Mouse (Mus musculus): ENCODE data around the gene Lta.
A peak's percentile ranks its signal among the peaks of the same experiment; 100 is the strongest.

Gene Lta

DNA sequence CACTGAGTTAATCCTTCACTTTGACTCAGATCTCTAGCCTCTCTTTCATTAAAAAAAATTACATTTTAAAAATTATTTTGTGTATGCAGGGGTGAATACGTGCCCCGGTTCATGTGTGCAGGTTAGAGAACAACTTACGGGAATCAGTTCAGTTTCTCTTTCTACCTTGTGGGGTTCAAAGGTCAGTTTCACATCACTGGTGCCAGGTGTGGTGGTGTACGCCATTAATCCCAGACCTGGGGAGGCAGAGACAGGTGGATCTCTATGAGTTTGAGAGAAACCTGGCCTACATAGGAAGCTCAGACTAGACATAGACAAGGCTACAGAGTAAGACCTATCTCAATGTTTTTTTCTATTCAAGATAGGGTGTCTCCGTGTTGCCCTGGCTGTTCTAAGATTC lies 7.9 kb upstream of the Lta start:
- no peak for DNase-seq (ENCODE audit: low read depth in 1 of 2, low spot score in 2 of 2)

GRCm38 (mm10) chr17:35210593-35210992 lies 5.4 kb upstream of the Lta start:
- no peak for DNase-seq (ENCODE audit: low read depth in 1 of 2, low spot score in 2 of 2)

GRCm38 (mm10) chr17:35209785-35210535 lies 4.8 kb upstream of the Lta start:
- DNase-seq (ENCODE audit: low read depth in 1 of 2, low spot score in 2 of 2), result peak in 1 of 2 experiments; percentile 78

GRCm38 (mm10) chr17:35205380-35205769 lies 224 bp upstream of the Lta start:
- no peak for DNase-seq (ENCODE audit: low read depth in 1 of 2, low spot score in 2 of 2)

DNA sequence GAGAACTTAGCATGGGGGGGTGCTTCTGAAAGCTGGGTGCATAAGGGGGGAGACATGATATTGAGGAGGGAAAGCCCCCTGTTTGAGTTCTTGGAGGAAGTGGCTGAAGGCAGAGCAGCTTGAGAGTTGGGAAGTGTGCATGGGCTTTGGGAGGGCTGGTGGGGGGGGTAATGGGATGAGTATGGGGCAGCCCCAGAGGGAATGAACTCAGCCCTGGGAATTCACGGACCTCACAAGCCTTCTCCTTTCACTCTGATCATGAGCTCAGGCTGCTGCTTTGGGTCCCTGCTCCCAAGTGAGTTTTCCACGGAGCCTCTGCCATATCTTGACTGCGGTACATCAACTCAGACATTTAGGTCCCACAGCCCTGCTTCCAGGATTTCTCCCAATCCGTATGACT lies 2.7 kb downstream of the Lta start:
- DNase-seq (ENCODE audit: low read depth in 1 of 2, low spot score in 2 of 2), result no peak

- peak in 1 of 2 experiments; percentile 81 for DNase-seq (ENCODE audit: low read depth in 1 of 2, low spot score in 2 of 2)
These were observed 3.4 kb downstream of the Lta start, which contains the start of gene Tnf for GRCm38 (mm10) chr17:35201787-35202186. Gene Tnf (minus strand): TSS chr17:35202007.

- no peak for DNase-seq (ENCODE audit: low read depth in 1 of 2, low spot score in 2 of 2)
These were observed 4.0 kb downstream of the Lta start for GRCm38 (mm10) chr17:35201128-35201527.

- peak; percentile 68 to 77 for DNase-seq (ENCODE audit: low read depth in 1 of 2, low spot score in 2 of 2)
These were observed 4.8 kb downstream of the Lta start for GRCm38 (mm10) chr17:35200398-35200797.

GRCm38 (mm10) chr17:35198946-35199345 lies 6.2 kb downstream of the Lta start:
- no peak for DNase-seq (ENCODE audit: low read depth in 1 of 2, low spot score in 2 of 2)

GRCm38 (mm10) chr17:35198029-35198428 lies 7.1 kb downstream of the Lta start:
- DNase-seq (ENCODE audit: low read depth in 1 of 2, low spot score in 2 of 2), result no peak

GRCm38 (mm10) chr17:35197126-35197525 lies 8.0 kb downstream of the Lta start:
- DNase-seq (ENCODE audit: low read depth in 1 of 2, low spot score in 2 of 2), result no peak

DNA sequence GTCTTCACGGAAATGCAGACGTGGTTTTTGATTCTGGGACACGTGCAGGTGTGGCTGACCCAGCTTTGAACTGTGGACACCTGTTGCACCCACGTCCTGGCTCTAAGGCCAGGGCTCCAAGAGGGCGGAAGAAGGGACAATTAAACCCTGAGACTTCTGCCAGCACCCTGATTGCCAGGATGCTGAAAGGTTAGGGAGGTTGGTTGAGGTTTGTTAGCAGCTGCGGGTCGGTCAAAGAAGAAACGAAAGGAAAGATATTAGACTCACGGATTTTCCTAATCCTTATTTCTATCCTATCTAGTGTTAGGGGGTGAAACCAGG lies 8.9 kb downstream of the Lta start:
- DNase-seq (ENCODE audit: low read depth in 1 of 2, low spot score in 2 of 2), result no peak

- peak in 1 of 2 experiments; percentile 84 for DNase-seq (ENCODE audit: low read depth in 1 of 2, low spot score in 2 of 2)
These were observed 9.4 kb downstream of the Lta start for GRCm38 (mm10) chr17:35195631-35196320.

DNA sequence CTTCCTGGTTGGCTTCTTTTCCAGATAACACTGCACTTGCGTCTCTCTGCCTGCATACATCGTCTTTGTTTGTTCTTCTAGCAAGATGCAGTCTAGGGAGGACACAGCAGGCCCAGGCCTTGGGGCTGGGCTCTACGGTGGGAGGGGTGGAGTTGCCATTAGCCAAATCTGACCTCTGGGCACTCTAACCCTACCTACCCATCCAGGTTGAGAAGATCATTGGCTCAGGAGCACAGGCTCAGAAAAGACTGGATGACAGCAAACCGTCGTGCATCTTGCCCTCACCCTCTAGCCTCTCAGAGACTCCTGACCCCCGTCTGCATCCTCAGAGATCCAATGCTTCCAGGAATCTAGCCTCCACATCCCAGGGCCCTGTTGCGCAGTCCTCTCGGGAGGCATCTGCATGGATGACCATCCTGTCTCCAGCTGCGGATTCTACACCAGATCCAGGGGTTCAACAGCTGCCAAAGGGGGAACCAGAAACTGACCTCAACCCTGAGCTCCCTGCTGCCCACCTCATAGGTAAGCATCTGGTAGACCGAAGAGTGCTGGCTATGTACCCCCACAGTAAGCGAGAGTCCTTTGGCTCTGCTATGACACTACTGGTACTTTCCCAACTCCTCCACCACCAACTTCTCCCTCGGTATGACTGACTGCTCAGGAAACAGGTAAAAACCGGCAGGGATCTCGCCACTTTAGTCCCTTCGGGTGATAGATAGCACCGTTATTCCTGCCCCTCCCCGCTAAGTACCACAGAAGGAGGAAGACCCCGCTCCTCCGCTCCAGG lies 10.1 kb downstream of the Lta start:
- DNase-seq (ENCODE audit: low read depth in 1 of 2, low spot score in 2 of 2), result no peak

DNA sequence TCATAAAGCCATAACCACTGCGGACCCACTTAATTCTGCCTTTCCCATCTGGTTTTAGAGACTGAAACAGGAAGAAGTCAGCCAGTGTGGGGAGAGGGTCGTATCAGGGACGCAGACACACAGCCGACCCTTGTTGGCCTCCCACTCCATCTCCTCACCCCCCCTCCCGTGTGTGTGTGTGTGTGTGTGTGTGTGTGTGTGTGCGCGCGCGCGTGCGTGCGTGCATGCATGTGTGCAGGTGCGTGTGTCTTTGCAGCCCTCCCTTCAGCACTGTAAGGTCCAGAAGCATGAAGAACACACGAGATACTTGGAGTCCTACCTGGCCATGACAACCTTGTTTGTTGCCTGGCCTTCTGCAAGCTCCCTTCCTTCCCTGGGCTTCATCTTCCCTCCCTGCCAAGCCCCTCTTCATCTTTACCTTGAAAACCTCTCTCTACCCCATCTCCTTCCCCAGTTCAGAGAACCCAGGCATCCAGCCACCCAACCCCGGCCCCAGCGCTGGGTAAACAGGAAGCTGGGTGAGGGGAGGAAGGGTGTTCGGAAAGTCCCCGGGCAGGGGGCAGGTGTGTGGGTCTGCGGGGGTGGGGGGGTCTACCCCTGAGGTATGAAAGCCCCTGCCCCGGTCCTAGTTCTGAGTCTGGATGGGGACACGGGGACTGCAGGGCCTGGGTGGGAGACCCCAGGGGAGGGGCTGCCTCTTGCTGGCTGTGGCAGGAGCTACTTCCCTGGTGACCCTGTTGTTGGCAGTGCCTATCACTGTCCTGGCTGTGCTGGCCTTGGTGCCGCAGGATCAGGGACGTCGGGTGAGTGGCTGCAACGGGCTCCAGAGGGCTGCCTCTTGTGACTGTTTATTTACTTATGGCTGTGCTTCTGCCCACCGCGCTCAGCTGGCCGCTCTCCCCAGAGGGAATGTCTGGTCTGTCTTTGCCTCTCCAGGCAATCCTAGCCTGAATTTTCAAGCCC lies 11.0 kb downstream of the Lta start, which contains the start of gene Ltb:
Ltb (plus strand) TSS at position 559 of the 963 bp plus-strand sequence.
- no peak for DNase-seq (ENCODE audit: low read depth in 1 of 2, low spot score in 2 of 2)

DNA sequence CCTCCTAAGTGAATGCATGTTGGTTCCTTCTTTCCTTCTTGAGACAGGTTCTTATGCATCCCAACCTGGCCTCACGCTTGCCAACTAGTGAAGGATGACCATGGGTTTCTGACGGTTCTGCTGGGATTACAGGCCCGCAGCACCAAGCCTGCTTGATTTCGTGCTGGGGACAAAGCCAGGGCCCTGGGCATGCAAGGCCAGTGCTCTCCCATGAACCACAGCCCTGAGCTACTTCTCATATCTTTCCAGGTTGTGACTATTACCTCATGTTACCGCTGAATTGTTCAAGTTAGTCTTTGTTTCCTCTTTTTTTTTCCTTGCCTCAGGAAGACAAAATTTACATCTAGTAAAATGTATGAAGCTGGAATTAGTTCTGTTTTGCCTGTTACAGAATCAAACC lies 12.2 kb downstream of the Lta start:
- DNase-seq (ENCODE audit: low read depth in 1 of 2, low spot score in 2 of 2), result peak in 1 of 2 experiments; percentile 28

DNA sequence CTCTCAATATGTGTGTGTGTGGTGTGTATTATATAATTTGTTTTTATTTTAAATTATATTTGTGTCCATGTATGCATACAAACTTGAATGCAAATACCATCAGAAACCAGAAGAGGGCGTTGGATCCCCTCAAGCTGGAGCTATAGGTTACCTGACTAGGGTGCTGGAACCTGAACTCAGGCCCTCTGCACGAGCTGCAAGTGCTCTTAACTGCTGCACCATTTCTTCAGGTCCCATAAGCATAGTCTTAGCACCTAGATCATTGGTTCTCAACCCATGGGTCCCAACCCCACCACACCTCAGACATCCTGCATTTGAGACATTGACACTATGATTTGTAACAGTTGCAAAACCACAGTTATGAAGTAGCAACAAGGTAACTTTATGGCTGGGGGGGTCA lies 13.4 kb downstream of the Lta start:
- no peak for DNase-seq (ENCODE audit: low read depth in 1 of 2, low spot score in 2 of 2)

DNA sequence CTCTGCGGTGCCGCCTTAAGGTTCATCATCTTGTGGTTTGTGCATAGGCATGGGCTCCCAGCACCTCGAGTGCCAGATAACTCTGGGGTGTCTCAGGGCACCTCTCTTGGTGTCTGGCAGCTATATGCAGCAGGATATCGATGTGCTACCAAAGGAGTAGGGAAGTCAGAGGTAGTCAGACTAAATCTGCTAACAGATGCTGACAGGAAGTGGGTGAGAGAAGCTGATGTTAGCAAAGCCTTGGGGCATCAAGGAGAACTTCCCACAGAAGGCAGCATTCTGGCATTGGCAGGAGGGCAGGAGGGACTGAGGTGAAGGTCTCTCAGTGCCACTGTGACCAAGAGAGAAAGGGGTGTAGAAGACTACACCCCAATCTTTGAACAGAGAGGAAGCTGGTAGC lies 15.1 kb downstream of the Lta start:
- peak in 1 of 2 experiments; percentile 25 for DNase-seq (ENCODE audit: low read depth in 1 of 2, low spot score in 2 of 2)

DNA sequence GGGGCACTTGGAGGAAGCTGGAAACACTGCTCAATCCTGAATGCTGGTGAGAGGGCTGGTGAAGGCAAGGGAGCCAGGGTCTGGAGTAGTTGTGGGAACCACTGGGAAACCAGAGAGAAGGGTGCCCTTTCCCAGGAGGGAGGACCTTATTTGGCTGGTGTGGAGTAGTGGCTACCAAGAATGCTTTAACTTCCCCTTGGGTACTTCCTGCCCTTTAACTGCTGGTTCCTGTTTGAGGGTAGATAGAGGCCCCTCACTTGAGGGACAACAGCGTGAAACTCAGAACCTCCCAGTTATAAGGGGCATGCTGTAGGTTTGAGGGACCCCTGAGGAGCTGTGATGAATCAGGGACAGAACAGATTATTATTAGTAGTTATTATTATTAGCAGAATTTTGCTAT lies 16.0 kb downstream of the Lta start:
- peak in 1 of 2 experiments; percentile 37 for DNase-seq (ENCODE audit: low read depth in 1 of 2, low spot score in 2 of 2)

- DNase-seq (ENCODE audit: low read depth in 1 of 2, low spot score in 2 of 2), result peak in 1 of 2 experiments; percentile 44
These were observed 17.1 kb downstream of the Lta start, which contains the start of gene Lst1 for GRCm38 (mm10) chr17:35187959-35188610. Gene Lst1 (minus strand): TSS chr17:35188439.
